In the genomic region with DNA sequence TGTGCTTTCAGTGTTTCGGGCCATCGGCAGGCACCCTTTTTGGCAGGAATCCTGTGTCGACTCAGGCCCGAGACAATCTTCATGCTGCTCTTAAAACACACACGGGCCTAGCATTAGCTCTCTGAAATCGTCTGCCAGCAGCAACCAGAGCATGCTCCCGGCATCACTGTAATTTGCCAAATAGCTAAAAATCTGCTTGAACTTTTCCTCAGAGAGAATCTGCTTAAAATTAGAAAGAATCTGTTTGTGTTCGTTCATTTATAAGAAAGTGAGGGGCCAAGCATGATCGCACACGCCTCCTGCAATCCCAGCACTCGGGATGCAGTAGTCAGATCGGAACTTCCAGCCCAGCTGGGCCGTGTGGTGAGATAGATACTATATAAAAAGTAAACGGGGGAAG, we compare ENCODE assay signal across 15 mouse cellular contexts. TPM values are rescaled to one million over a fixed set of nuclear protein-coding genes. Genes with fewer than 3 reads are reported as not detected.
DNase-seq lines count a peak whose midpoint lies in the region; ATAC-seq and TF ChIP-seq lines count a peak whose summit lies in the region.
"Had no signal": no experiment of that assay in that cellular context is flagged by ENCODE, and none has a peak within 500 bp of the region (broad histone marks: within the 10 kb centered on the region; RNA-seq: fewer than 3 reads in every experiment).

No protein-coding gene starts in this region.

- H3K27ac ChIP-seq in forebrain, postnatal 0 days (ENCODE audit: low read depth, low read length), result no peak overlapping the region
- no peak overlapping the region for H3K27ac ChIP-seq in forebrain, embryonic 13.5 days
- H3K27ac ChIP-seq in limb, embryonic 13.5 days, result peak overlapping the region; percentile 28; the same call in 1 of the 2 replicates
- H3K27ac ChIP-seq in limb, embryonic 10.5 days, result no peak overlapping the region
- peak overlapping the region; percentile 49; the same call in 1 of the 2 replicates for H3K27ac ChIP-seq in stomach, embryonic 14.5 days (ENCODE audit: low read length)
- H3K27ac ChIP-seq: liver, embryonic 14.5 days had no signal

- no peak overlapping the region for H3K9ac ChIP-seq in forebrain, postnatal 0 days
- no peak overlapping the region for H3K9ac ChIP-seq in forebrain, embryonic 13.5 days
- no peak overlapping the region for H3K9ac ChIP-seq in limb, embryonic 13.5 days
- H3K9ac ChIP-seq in stomach, embryonic 14.5 days (replicated peaks; ENCODE audit: low read depth, low read length), result no peak overlapping the region
- H3K9ac ChIP-seq: liver, embryonic 14.5 days had no signal

- no peak overlapping the region for H3K4me2 ChIP-seq in forebrain, postnatal 0 days (ENCODE audit: low read depth)
- no peak overlapping the region for H3K4me2 ChIP-seq in forebrain, embryonic 13.5 days
- no peak overlapping the region for H3K4me2 ChIP-seq in limb, embryonic 13.5 days (replicated peaks)
- no peak overlapping the region for H3K4me2 ChIP-seq in stomach, embryonic 14.5 days (replicated peaks; ENCODE audit: low read depth, low read length)

- no peak overlapping the region for H3K4me3 ChIP-seq in forebrain, postnatal 0 days (ENCODE audit: low read depth, low read length)
- no peak overlapping the region for H3K4me3 ChIP-seq in forebrain, embryonic 13.5 days
- H3K4me3 ChIP-seq in limb, embryonic 13.5 days, result no peak overlapping the region
- H3K4me3 ChIP-seq in limb, embryonic 10.5 days, result no peak overlapping the region
- H3K4me3 ChIP-seq in stomach, embryonic 14.5 days (ENCODE audit: low read depth, low read length), result no peak overlapping the region

- H3K27me3 ChIP-seq in forebrain, postnatal 0 days (ENCODE audit: insufficient read depth, low read length), result no peaks in the 10 kb centered on the region
- no peaks in the 10 kb centered on the region for H3K27me3 ChIP-seq in forebrain, embryonic 13.5 days
- no peaks in the 10 kb centered on the region for H3K27me3 ChIP-seq in limb, embryonic 13.5 days
- H3K27me3 ChIP-seq in limb, embryonic 10.5 days (ENCODE audit: low read depth, poor library complexity, severe bottlenecking), result no peaks in the 10 kb centered on the region
- no peaks in the 10 kb centered on the region for H3K27me3 ChIP-seq in stomach, embryonic 14.5 days (ENCODE audit: control insufficient read depth, insufficient read depth, low read length)

- peak; percentile 33 for DNase-seq in forebrain, postnatal 0 days
- DNase-seq in limb, embryonic 10.5 days (ENCODE audit: low spot score), result no peak
- peak; percentile 23 for DNase-seq in Muller cell, postnatal 12 days (ENCODE audit: inconsistent ontology term)
- no peak for DNase-seq in ovary, postnatal 10 days (ENCODE audit: low spot score)
- DNase-seq in cerebellum, adult 9-11 months, result no peak
- DNase-seq: cerebellum, adult 9-10 months; heart, adult 18-20 months; heart, postnatal 36 days; kidney, postnatal 4 days had no signal

- TF ChIP-seq CTCF in forebrain, postnatal 0 days (IDR thresholded peaks at IDR 0.05; ENCODE audit: low read depth), result no peak

- H3K9me3 ChIP-seq in forebrain, postnatal 0 days (ENCODE audit: low read length), result no peaks in the 10 kb centered on the region
- no peaks in the 10 kb centered on the region for H3K9me3 ChIP-seq in forebrain, embryonic 13.5 days (replicated peaks)
- no peaks in the 10 kb centered on the region for H3K9me3 ChIP-seq in limb, embryonic 13.5 days
- no peaks in the 10 kb centered on the region for H3K9me3 ChIP-seq in limb, embryonic 10.5 days (replicated peaks)
- no peaks in the 10 kb centered on the region for H3K9me3 ChIP-seq in stomach, embryonic 14.5 days (ENCODE audit: control insufficient read depth, low read depth, low read length)

- 0 out of 2 replicates have a peak, but pooled peaks cover 4% of the 10 kb centered on the region for H3K4me1 ChIP-seq in forebrain, postnatal 0 days (ENCODE audit: insufficient read depth)
- peaks cover 19% of the 10 kb centered on the region for H3K4me1 ChIP-seq in forebrain, embryonic 13.5 days
- peaks cover 16% of the 10 kb centered on the region for H3K4me1 ChIP-seq in limb, embryonic 13.5 days
- H3K4me1 ChIP-seq in limb, embryonic 10.5 days, result no peaks in the 10 kb centered on the region; the same call in 1 of the 2 replicates
- no peaks in the 10 kb centered on the region for H3K4me1 ChIP-seq in stomach, embryonic 14.5 days (ENCODE audit: control insufficient read depth, insufficient read depth, low read length)

- H3K36me3 ChIP-seq in forebrain, postnatal 0 days (ENCODE audit: insufficient read depth), result no peaks in the 10 kb centered on the region
- H3K36me3 ChIP-seq in forebrain, embryonic 13.5 days (ENCODE audit: poor library complexity, severe bottlenecking), result no peaks in the 10 kb centered on the region
- H3K36me3 ChIP-seq in limb, embryonic 13.5 days, result no peaks in the 10 kb centered on the region
- H3K36me3 ChIP-seq in limb, embryonic 10.5 days, result no peaks in the 10 kb centered on the region
- H3K36me3 ChIP-seq in stomach, embryonic 14.5 days (ENCODE audit: control insufficient read depth, insufficient read depth, low read length), result no peaks in the 10 kb centered on the region

- WGBS in forebrain, postnatal 0 days, result 27% methylated on average over 14 of the region's 14 CpGs
- WGBS in forebrain, embryonic 13.5 days, result 52% methylated on average over 14 of the region's 14 CpGs
- WGBS in limb, embryonic 13.5 days, result 54% methylated on average over 14 of the region's 14 CpGs
- WGBS in limb, embryonic 10.5 days, result 82% methylated on average over 14 of the region's 14 CpGs
- WGBS in stomach, embryonic 14.5 days, result 53% methylated on average over 14 of the region's 14 CpGs

- ATAC-seq in forebrain, postnatal 0 days, result peak; percentile 58; the same call in 1 of the 2 replicates
- ATAC-seq in forebrain, embryonic 13.5 days, result no peak
- ATAC-seq in limb, embryonic 13.5 days (ENCODE audit: low FRiP score, low read depth), result no peak
- ATAC-seq in stomach, embryonic 14.5 days (ENCODE audit: insufficient number of reproducible peaks, insufficient read depth, low FRiP score, low read depth), result no peak
- ATAC-seq: intestine, postnatal 0 days had no signal

RNA-seq across cellular contexts. Expression of a gene that starts 15.2 kb away (rescaled TPM):
- total RNA-seq in forebrain, postnatal 0 days (2014; rRNA removed), result 5.2 and 5.8 TPM in 2 replicates
- polyA plus RNA-seq in forebrain, postnatal 0 days (2015; fragmentation: Nextera tagmentation; extraction: Ambion mirVana), result 2.8 and 4.4 TPM in 2 replicates
- 0.14 and 0.67 TPM in 2 replicates for polyA plus RNA-seq in forebrain, embryonic 13.5 days (2015; fragmentation: Nextera tagmentation; extraction: Ambion mirVana)
- polyA plus RNA-seq in limb, embryonic 13.5 days (2015; fragmentation: Nextera tagmentation; extraction: Ambion mirVana), result 5.8 and 6.3 TPM in 2 replicates
- polyA plus RNA-seq in limb, embryonic 10.5 days (2016; fragmentation: Nextera tagmentation; extraction: Ambion mirVana), result 3.1 and 3.3 TPM in 2 replicates
- 14.3 and 15.2 TPM in 2 replicates for polyA plus RNA-seq in stomach, embryonic 14.5 days (2014; fragmentation: Nextera tagmentation; extraction: Ambion mirVana)
- total RNA-seq: megakaryocyte, adult 5-6 weeks had no signal

Comparison
In these comparisons a context has a peak if more than half of its experiments do, and no peak if none do; other contexts are left out.
1. H3K27ac ChIP-seq: peak in limb, embryonic 13.5 days (single experiment) and stomach, embryonic 14.5 days (single experiment); none in forebrain, postnatal 0 days (single experiment), forebrain, embryonic 13.5 days (single experiment) and limb, embryonic 10.5 days (single experiment).
2. DNase-seq: peak in forebrain, postnatal 0 days (single experiment) and Muller cell, postnatal 12 days (single experiment); none in limb, embryonic 10.5 days (single experiment), ovary, postnatal 10 days (single experiment) and cerebellum, adult 9-11 months (single experiment).